Mouse (Mus musculus) CH12.LX (cell line): ENCODE data around the gene Ccdc51.

Experiments used
- CHD1 ChIP-seq: IDR thresholded peaks from 2 replicates; pipeline ENCODE4 v1.6.1; 2012; ENCODE audit warnings: low read depth, low read length, improper control_type of control experiment, inconsistent platforms
- CHD2 ChIP-seq: IDR thresholded peaks from 2 replicates; pipeline ENCODE4 v1.6.1; 2011; ENCODE audit warnings: low read length, improper control_type of control experiment
- CTCF ChIP-seq, 2 experiments: IDR thresholded peaks in 1 of 2; conservative IDR thresholded peaks in 1 of 2; 2 replicates each; pipeline ENCODE4 v1.5.1; 2011 to 2012; ENCODE audit warnings: low read depth in 2 of 2, low read length in 2 of 2, improper control_type of control experiment in 1 of 2, inconsistent platforms in 1 of 2, mild to moderate bottlenecking in 1 of 2, moderate library complexity in 1 of 2
- E2F4 ChIP-seq: IDR thresholded peaks from 2 replicates; pipeline ENCODE4 v1.6.1; 2011; ENCODE audit warnings: low read depth, low read length, improper control_type of control experiment; ENCODE audit not compliant: insufficient replicate concordance
- ELF1 ChIP-seq: IDR thresholded peaks from 2 replicates; pipeline ENCODE4 v1.6.1; 2014; ENCODE audit warnings: low read depth, mild to moderate bottlenecking, inconsistent platforms, low read length, improper control_type of control experiment
- EP300 ChIP-seq: IDR thresholded peaks from 2 replicates; pipeline ENCODE4 v1.6.1; 2011; ENCODE audit warnings: low read length, improper control_type of control experiment
- MEF2A ChIP-seq: IDR thresholded peaks from 2 replicates; pipeline ENCODE4 v1.6.1; 2014; ENCODE audit warnings: low read depth, mild to moderate bottlenecking, inconsistent platforms, low read length, improper control_type of control experiment, borderline replicate concordance
- POLR2A ChIP-seq: IDR thresholded peaks from 2 replicates; pipeline ENCODE4 v1.6.1; 2011; ENCODE audit warnings: low read depth, mild to moderate bottlenecking, improper control_type of control experiment, low read length
- USF1 ChIP-seq: IDR thresholded peaks from 2 replicates; pipeline ENCODE4 v1.6.1; 2014; ENCODE audit warnings: low read depth, mild to moderate bottlenecking, inconsistent platforms, low read length, improper control_type of control experiment
- ZNF384 ChIP-seq: IDR thresholded peaks from 2 replicates; pipeline ENCODE4 v1.6.1; 2012; ENCODE audit warnings: low read depth, low read length, improper control_type of control experiment, inconsistent platforms

DNA sequence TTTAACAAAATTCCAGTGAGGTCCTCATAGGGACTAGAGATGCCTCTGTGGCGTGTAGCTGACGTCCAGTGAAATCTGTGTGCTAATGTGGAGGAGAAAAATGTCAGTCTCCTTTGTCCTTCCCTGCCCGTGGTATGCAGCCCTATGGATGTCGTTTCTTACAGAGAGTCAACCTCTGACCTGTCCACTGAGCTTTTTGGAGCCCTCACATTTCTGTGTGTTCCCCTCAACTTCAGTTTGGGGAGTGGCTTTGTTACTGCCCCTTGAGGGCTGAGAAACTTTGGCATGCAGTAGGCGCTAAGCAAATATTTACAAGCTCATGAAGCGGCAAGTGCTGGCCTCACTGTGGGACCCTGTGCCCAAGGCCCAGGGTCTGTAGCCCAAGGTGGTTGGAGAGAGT is 15.0 kb downstream of the Ccdc51 start:
- TF ChIP-seq MEF2A, result no peak
- no peak for TF ChIP-seq POLR2A
- no peak for TF ChIP-seq E2F4
- no peak for TF ChIP-seq EP300
- no peak for TF ChIP-seq CTCF (conservative IDR thresholded peaks at IDR 0.05 in 1 of 2, IDR thresholded peaks at IDR 0.05 in 1 of 2; ENCODE audit: low read depth in 2 of 2, low read length in 2 of 2)
- TF ChIP-seq USF1, result no peak
- no peak for TF ChIP-seq CHD2
- TF ChIP-seq ELF1, result no peak
- TF ChIP-seq ZNF384, result no peak
- no peak for TF ChIP-seq CHD1
